Mouse (Mus musculus) lung, adult 10 weeks (tissue): ENCODE data around the gene Caprin1. TPM values are rescaled to one million over a fixed set of nuclear protein-coding genes. Genes with fewer than 3 reads are reported as not detected.

Source experiments
- polyA plus RNA-seq: library from polyadenylated mRNA; stranded (reverse); fragments of 350-450 nt; fragmentation: Illumina TruSeq; extraction: RNeasy Lipid Tissue Mini Kit (QIAGEN cat#74804); gene quantifications from one replicate; pipeline ENCODE4 v1.2.3, GENCODE M21; 2014; ENCODE audit warnings: low read depth, low replicate concordance; ENCODE audit not compliant: insufficient read depth

Gene Caprin1
- polyA plus RNA-seq: 49.7 TPM

DNA sequence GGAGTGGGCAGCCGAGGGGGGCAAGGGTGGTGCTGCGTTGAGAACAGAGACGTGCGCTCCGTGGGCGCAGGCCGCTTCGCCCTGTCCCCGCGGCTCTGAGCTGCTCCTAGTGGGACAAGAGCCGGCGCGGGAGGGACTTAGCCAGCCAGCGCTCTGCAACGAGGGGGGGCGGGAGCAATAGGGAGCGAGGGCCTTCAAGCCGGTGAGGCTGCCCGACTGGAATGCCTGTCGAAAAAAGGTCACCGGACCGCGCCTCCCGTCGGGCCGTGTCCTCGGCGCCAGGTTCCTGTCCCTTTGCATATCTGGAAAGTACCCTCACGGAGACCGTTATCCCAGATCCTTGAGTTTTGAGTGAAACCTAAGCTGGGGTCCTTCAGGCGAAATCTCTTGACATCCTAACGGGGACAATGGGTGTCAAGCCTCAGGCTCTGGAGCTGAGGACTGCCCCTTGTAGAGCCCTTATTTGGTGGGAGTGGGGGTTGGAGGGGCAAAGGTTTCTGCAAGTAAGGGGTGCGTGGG lies at the start of gene Caprin1:
Gene Caprin1, minus strand, starts transcription at position 159 of the 519 bp plus-strand sequence.

DNA sequence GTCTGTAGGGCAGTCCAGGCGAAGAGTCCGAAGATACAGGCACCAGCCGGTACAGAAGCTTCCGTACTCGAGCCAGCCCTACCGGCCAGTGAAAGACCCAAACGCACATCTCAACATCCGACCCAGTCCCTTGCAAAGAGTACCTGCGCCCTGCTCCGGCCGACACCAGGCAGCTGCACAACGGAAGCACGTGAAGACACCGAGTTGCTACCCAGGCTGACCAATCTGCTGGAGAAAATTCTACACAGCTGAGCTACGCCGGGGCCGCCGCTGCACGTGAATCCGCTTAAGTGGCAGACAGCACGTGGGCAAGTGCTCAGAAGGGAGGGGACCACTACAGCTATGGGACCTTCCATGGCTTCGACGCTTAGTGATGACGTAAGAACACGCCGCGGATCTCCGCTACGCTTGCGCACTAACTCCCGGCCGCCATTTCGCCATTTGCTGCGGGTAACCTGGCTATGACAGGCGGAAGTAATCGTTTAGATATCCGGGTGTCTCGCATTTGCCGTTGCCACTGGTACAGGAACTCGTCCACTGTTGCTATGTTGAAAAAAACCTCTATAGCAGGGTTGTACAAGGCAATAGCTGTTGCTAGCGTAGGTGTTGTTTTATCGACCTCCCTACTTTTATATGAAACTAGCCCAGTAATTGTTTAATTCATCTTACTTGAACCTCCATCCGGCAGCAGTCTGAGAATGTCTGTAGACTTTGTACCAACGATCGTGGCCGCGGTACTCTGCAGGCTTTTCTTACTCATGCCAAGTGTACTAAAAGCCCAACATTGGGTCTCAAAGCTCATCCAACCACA lies 36.3 kb downstream of the Caprin1 start, which contains the start of gene Nat10:
Gene Nat10, minus strand, starts transcription at position 365 of the 811 bp plus-strand sequence.

Other genes with a start within 250 kb of the Caprin1 start
- 2.7 TPM for gene Abtb2, start 231.3 kb downstream of the Caprin1 start, polyA plus RNA-seq
- 8.4 TPM for gene Nat10, start 36.4 kb downstream of the Caprin1 start, polyA plus RNA-seq
- 49.0 TPM for gene Lmo2, start 160.3 kb upstream of the Caprin1 start, polyA plus RNA-seq
- 19.9 TPM for gene Fbxo3, start 230.1 kb upstream of the Caprin1 start, polyA plus RNA-seq
- gene 4931422A03Rik, start 230.7 kb upstream of the Caprin1 start, polyA plus RNA-seq: not detected